In genomic region chr8:88567314-88568121, GRCm38 (mm10) we compare ENCODE assay signal across 8 mouse cellular contexts. TPM values are rescaled to one million over a fixed set of nuclear protein-coding genes. Genes with fewer than 3 reads are reported as not detected.
DNase-seq lines count a peak whose midpoint lies in the region; ATAC-seq lines count a peak whose summit lies in the region.

No protein-coding gene starts in this region.

- no peak for ATAC-seq in heart, embryonic 14.5 days (ENCODE audit: insufficient number of reproducible peaks, insufficient read depth, low FRiP score, low read depth)

- H3K27me3 ChIP-seq in heart, embryonic 14.5 days (ENCODE audit: control insufficient read depth, insufficient read depth, low read length): no peaks in the 10 kb centered on the region

- H3K4me3 ChIP-seq in heart, embryonic 14.5 days (ENCODE audit: control insufficient read depth in 1 of 2, insufficient read depth in 1 of 2, low read depth in 1 of 2, low read length in 2 of 2): no peak overlapping the region

- no peak overlapping the region for H3K4me2 ChIP-seq in heart, embryonic 14.5 days (ENCODE audit: low read length)

- DNase-seq in gastrocnemius, postnatal 10 days: peak; percentile 57
- no peak for DNase-seq in gastrocnemius, adult 8-10 months (ENCODE audit: low spot score in 2 of 2)
- peak; percentile 35 to 42 for DNase-seq in spleen, adult 18-20 months
- DNase-seq in spleen, postnatal 4 days (ENCODE audit: low spot score in 2 of 2): no peak
- peak; percentile 53 to 68 for DNase-seq in left cerebral cortex, postnatal 36 days (ENCODE audit: low spot score in 2 of 2)
- peak; percentile 80 to 85 for DNase-seq in right cerebral cortex, postnatal 10 days (ENCODE audit: low spot score in 2 of 2)
- DNase-seq in cerebellum, adult 9-10 months: no peak

- peaks cover 71 to 85% of the 10 kb centered on the region in 2 experiments for H3K4me1 ChIP-seq in heart, embryonic 14.5 days (ENCODE audit: control insufficient read depth in 2 of 2, insufficient read depth in 2 of 2, low read length in 2 of 2)

- WGBS in heart, embryonic 14.5 days: 42% methylated on average over 13 of the region's 13 CpGs

- 0 out of 2 replicates have a peak overlapping the region, but pooled peaks have one; percentile 22 for H3K9ac ChIP-seq in heart, embryonic 14.5 days (ENCODE audit: low read length)

- no peaks in the 10 kb centered on the region for H3K36me3 ChIP-seq in heart, embryonic 14.5 days (ENCODE audit: control insufficient read depth, insufficient read depth, low read length)

- peak overlapping the region; percentile 87 to 88 for H3K27ac ChIP-seq in heart, embryonic 14.5 days (replicated peaks in 1 of 2; ENCODE audit: control insufficient read depth in 1 of 2, insufficient read depth in 1 of 2, low read depth in 2 of 2, low read length in 2 of 2)

- intact Hi-C loops in left cerebral cortex, postnatal 36 days (cut with DNase I): no loop called here

- H3K9me3 ChIP-seq in heart, embryonic 14.5 days (ENCODE audit: control insufficient read depth, low read length): no peaks in the 10 kb centered on the region

RNA-seq across cellular contexts. Expression of gene Nkd1, which starts 46.4 kb away (rescaled TPM):
- 1 to 10 TPM; 6.5 to 8.2 TPM for total RNA-seq in gastrocnemius, postnatal 10 days (2021)
- 1 to 10 TPM in 3 of 4 experiments, under 1 TPM in 1; 0.97 to 1.5 (median 1.4) TPM for total RNA-seq in gastrocnemius, adult 8-10 months (2022)
- 13.8 and 15.1 TPM in 2 replicates for polyA plus RNA-seq in heart, embryonic 14.5 days (2014; fragmentation: Nextera tagmentation; extraction: Ambion mirVana)
- 10 to 100 TPM; 18.8 to 18.9 TPM for total RNA-seq in left cerebral cortex, postnatal 36 days (2021)

Comparison
In these comparisons a context has a peak if more than half of its experiments do, and no peak if none do; other contexts are left out.
1. DNase-seq: peak in gastrocnemius, postnatal 10 days (single experiment), spleen, adult 18-20 months (2 of 2), left cerebral cortex, postnatal 36 days (2 of 2) and right cerebral cortex, postnatal 10 days (2 of 2); none in gastrocnemius, adult 8-10 months (0 of 2), spleen, postnatal 4 days (0 of 2) and cerebellum, adult 9-10 months (single experiment).